8 mouse cellular contexts compared by ENCODE assay signal in the genomic region with DNA sequence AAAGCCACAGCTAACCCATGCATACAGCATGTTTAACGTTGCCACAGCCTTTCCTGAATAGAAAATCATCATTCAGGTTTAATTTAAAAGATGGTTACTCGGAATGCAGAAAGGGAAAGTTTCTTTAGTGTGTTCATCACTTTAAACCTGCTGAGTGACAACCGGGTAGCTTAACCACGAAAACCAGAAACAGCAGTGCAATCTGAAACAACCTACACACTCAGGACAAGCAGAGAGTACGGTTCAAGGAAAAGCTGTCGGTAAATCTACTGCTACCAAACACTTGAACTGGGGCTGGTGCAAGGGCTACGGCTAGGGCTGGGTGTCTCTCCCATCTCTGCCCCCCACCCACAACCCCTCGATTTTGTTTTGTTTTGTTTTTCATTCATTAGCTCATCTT. TPM values are rescaled to one million over a fixed set of nuclear protein-coding genes. Genes with fewer than 3 reads are reported as not detected.
DNase-seq lines count a peak whose midpoint lies in the region; ATAC-seq and TF ChIP-seq lines count a peak whose summit lies in the region.

No protein-coding gene starts in this region.

- no peak for DNase-seq in kidney, postnatal 0 days (ENCODE audit: low spot score)
- DNase-seq in kidney, postnatal 14 days: no peak
- peak; percentile 33 for DNase-seq in brain, adult 2 months (ENCODE audit: low read depth, low spot score)
- no peak for DNase-seq in hindbrain, embryonic 14.5 days (ENCODE audit: low spot score)
- DNase-seq in midbrain, postnatal 0 days (ENCODE audit: low spot score): no peak
- no peak for DNase-seq in thymus, adult 2 months
- no peak for DNase-seq in left cerebral cortex, postnatal 4 days
- DNase-seq in adrenal gland, adult 18-20 months (ENCODE audit: low spot score in 2 of 2): no peak

- H3K4me3 ChIP-seq in kidney, postnatal 0 days (replicated peaks; ENCODE audit: low read depth, low read length): peak overlapping the region; percentile 86
- peak overlapping the region; percentile 95 for H3K4me3 ChIP-seq in hindbrain, embryonic 14.5 days (replicated peaks; ENCODE audit: low read length)
- H3K4me3 ChIP-seq in midbrain, postnatal 0 days (ENCODE audit: low read depth, low read length): peak overlapping the region; percentile 82
- H3K4me3 ChIP-seq in thymus, adult 2 months (ENCODE audit: control insufficient read depth, insufficient read depth, low read length): no peak overlapping the region

- no peaks in the 10 kb centered on the region for H3K4me1 ChIP-seq in kidney, postnatal 0 days (replicated peaks; ENCODE audit: insufficient read depth, low read length)
- H3K4me1 ChIP-seq in hindbrain, embryonic 14.5 days (replicated peaks; ENCODE audit: control insufficient read depth, insufficient read depth, low read length): peaks cover 24% of the 10 kb centered on the region
- 0 out of 2 replicates have a peak, but pooled peaks cover 2% of the 10 kb centered on the region for H3K4me1 ChIP-seq in midbrain, postnatal 0 days (ENCODE audit: insufficient read depth, low read length)
- peaks cover 10% of the 10 kb centered on the region for H3K4me1 ChIP-seq in thymus, adult 2 months (replicated peaks; ENCODE audit: control insufficient read depth, insufficient read depth, low read length)

- no peaks in the 10 kb centered on the region for H3K27me3 ChIP-seq in kidney, postnatal 0 days (ENCODE audit: insufficient read depth, low read length)
- no peaks in the 10 kb centered on the region for H3K27me3 ChIP-seq in hindbrain, embryonic 14.5 days (ENCODE audit: control insufficient read depth, insufficient read depth, low read length)
- H3K27me3 ChIP-seq in midbrain, postnatal 0 days (ENCODE audit: insufficient read depth, low read length): no peaks in the 10 kb centered on the region
- peaks cover 11% of the 10 kb centered on the region for H3K27me3 ChIP-seq in thymus, adult 2 months (ENCODE audit: control insufficient read depth, insufficient read depth, low read length)

- H3K9me3 ChIP-seq in kidney, postnatal 0 days (replicated peaks; ENCODE audit: low read length): no peaks in the 10 kb centered on the region
- H3K9me3 ChIP-seq in hindbrain, embryonic 14.5 days (ENCODE audit: control insufficient read depth, low read length): no peaks in the 10 kb centered on the region
- H3K9me3 ChIP-seq in midbrain, postnatal 0 days (ENCODE audit: low read length): no peaks in the 10 kb centered on the region

- H3K9ac ChIP-seq in kidney, postnatal 0 days (ENCODE audit: low read depth, low read length): peak overlapping the region; percentile 76; the same call in 1 of the 2 replicates
- H3K9ac ChIP-seq in hindbrain, embryonic 14.5 days: peak overlapping the region; percentile 77
- H3K9ac ChIP-seq in midbrain, postnatal 0 days (replicated peaks; ENCODE audit: low read length, poor library complexity, severe bottlenecking): peak overlapping the region; percentile 86

- no peak for TF ChIP-seq CTCF in kidney, postnatal 0 days (IDR thresholded peaks at IDR 0.05; ENCODE audit: low read depth)
- TF ChIP-seq CTCF in midbrain, postnatal 0 days (IDR thresholded peaks at IDR 0.05): no peak
- TF ChIP-seq CTCF in thymus, adult 2 months (IDR thresholded peaks at IDR 0.05; ENCODE audit: borderline replicate concordance, control insufficient read depth, extremely low read depth, insufficient read depth, low read length, poor library complexity): no peak

- H3K36me3 ChIP-seq in kidney, postnatal 0 days (ENCODE audit: insufficient read depth, low read length): no peaks in the 10 kb centered on the region
- no peaks in the 10 kb centered on the region for H3K36me3 ChIP-seq in hindbrain, embryonic 14.5 days (replicated peaks; ENCODE audit: control insufficient read depth, insufficient read depth)
- no peaks in the 10 kb centered on the region for H3K36me3 ChIP-seq in midbrain, postnatal 0 days (ENCODE audit: insufficient read depth, low read length)
- no peaks in the 10 kb centered on the region for H3K36me3 ChIP-seq in thymus, adult 2 months (ENCODE audit: control insufficient read depth, insufficient read depth, low read length)

- intact Hi-C loops in left cerebral cortex, postnatal 4 days (cut with DNase I): loop anchor here (10.0 kb wide), 1 partner anchor 124 kb away; no protein-coding TSS in a partner anchor

- no peak for ATAC-seq in kidney, postnatal 0 days (replicated peaks; ENCODE audit: low FRiP score, low read depth)
- no peak for ATAC-seq in hindbrain, embryonic 14.5 days (ENCODE audit: low FRiP score)
- no peak for ATAC-seq in midbrain, postnatal 0 days (ENCODE audit: low FRiP score)

- 16% methylated on average over 8 of the region's 8 CpGs for WGBS in kidney, postnatal 0 days
- WGBS in hindbrain, embryonic 14.5 days: 11% methylated on average over 8 of the region's 8 CpGs
- 4% methylated on average over 8 of the region's 8 CpGs for WGBS in midbrain, postnatal 0 days
- WGBS in thymus, adult 2 months: 7% methylated on average over 8 of the region's 8 CpGs

- TF ChIP-seq POLR2A in thymus, adult 2 months (IDR thresholded peaks at IDR 0.05; ENCODE audit: control insufficient read depth, extremely low read depth, insufficient read depth, low read length, poor library complexity): no peak

- no peak overlapping the region for H3K27ac ChIP-seq in kidney, postnatal 0 days
- H3K27ac ChIP-seq in hindbrain, embryonic 14.5 days: peak overlapping the region; percentile 47; the same call in 1 of the 2 replicates
- H3K27ac ChIP-seq in midbrain, postnatal 0 days (ENCODE audit: low read depth, low read length): no peak overlapping the region
- H3K27ac ChIP-seq in thymus, adult 2 months (ENCODE audit: control insufficient read depth, insufficient read depth, low read length): no peak overlapping the region

- H3K4me2 ChIP-seq in kidney, postnatal 0 days (ENCODE audit: low read length): peak overlapping the region; percentile 68
- peak overlapping the region; percentile 84 for H3K4me2 ChIP-seq in hindbrain, embryonic 14.5 days (replicated peaks)
- peak overlapping the region; percentile 83 for H3K4me2 ChIP-seq in midbrain, postnatal 0 days (ENCODE audit: low read depth, low read length, poor library complexity, severe bottlenecking)

RNA-seq across cellular contexts. Expression of a gene that starts 1.5 kb away (rescaled TPM):
- polyA plus RNA-seq in kidney, postnatal 0 days (2015; fragmentation: Nextera tagmentation; extraction: Ambion mirVana): 7.5 and 9.5 TPM in 2 replicates
- polyA plus RNA-seq in hindbrain, embryonic 14.5 days (2014; fragmentation: Nextera tagmentation; extraction: Ambion mirVana): 42.1 and 45.5 TPM in 2 replicates
- 41.2 and 60.5 TPM in 2 replicates for total RNA-seq in midbrain, postnatal 0 days (2014; rRNA removed)
- polyA plus RNA-seq in midbrain, postnatal 0 days (2015; fragmentation: Nextera tagmentation; extraction: Ambion mirVana): 34.8 and 36.3 TPM in 2 replicates
- polyA plus RNA-seq in thymus, adult 2 months (2012; rRNA removed): 1.3 TPM in 2 replicates
- 10 to 100 TPM; 45.0 to 47.8 TPM for total RNA-seq in left cerebral cortex, postnatal 4 days (2021)
- total RNA-seq in adrenal gland, adult 18-20 months (2021): 10 to 100 TPM; 12.9 to 14.8 TPM

RNA-seq across cellular contexts. Expression of a gene that starts 47.4 kb away (rescaled TPM):
- polyA plus RNA-seq in kidney, postnatal 0 days (2015; fragmentation: Nextera tagmentation; extraction: Ambion mirVana): 46.9 and 58.5 TPM in 2 replicates
- 7.6 and 9.9 TPM in 2 replicates for polyA plus RNA-seq in hindbrain, embryonic 14.5 days (2014; fragmentation: Nextera tagmentation; extraction: Ambion mirVana)
- total RNA-seq in midbrain, postnatal 0 days (2014; rRNA removed): 9.4 and 10.1 TPM in 2 replicates
- polyA plus RNA-seq in midbrain, postnatal 0 days (2015; fragmentation: Nextera tagmentation; extraction: Ambion mirVana): 8.6 and 9.0 TPM in 2 replicates
- 6.6 and 8.4 TPM in 2 replicates for polyA plus RNA-seq in thymus, adult 2 months (2012; rRNA removed)
- total RNA-seq in left cerebral cortex, postnatal 4 days (2021): 1 to 10 TPM; 2.2 to 3.7 TPM
- 10 to 100 TPM; 38.1 to 65.6 TPM for total RNA-seq in adrenal gland, adult 18-20 months (2021)
